Mouse (Mus musculus) c-Kit-positive CD71-positive TER-119-positive erythroid progenitor cells, embryonic 14.5 days (primary cell): ENCODE results near the gene Vmn2r103.

Source experiments
- DNase-seq: peaks from one replicate; pipeline ENCODE4 v3.0.0-alpha.2; 2013; ENCODE audit warnings: low spot score

Gene Vmn2r103

GRCm38 (mm10) chr17:19773063-19773462 lies at the start of gene Vmn2r103:
Gene Vmn2r103 (plus strand): TSS chr17:19773363.
- DNase-seq: no peak

GRCm38 (mm10) chr17:19778994-19779393 lies 5.8 kb downstream of the Vmn2r103 start:
- no peak for DNase-seq

- DNase-seq: no peak
Measured at GRCm38 (mm10) chr17:19789248-19789647, 16.1 kb downstream of the Vmn2r103 start.
